Mouse (Mus musculus) brain, embryonic 18.5 days (tissue): ENCODE results near the gene Bcl6b.

ENCODE experiments used
- DNase-seq: peaks from one replicate; pipeline ENCODE4 v3.0.0-alpha.2; 2012; ENCODE audit warnings: low read depth, low spot score

Gene Bcl6b

DNA sequence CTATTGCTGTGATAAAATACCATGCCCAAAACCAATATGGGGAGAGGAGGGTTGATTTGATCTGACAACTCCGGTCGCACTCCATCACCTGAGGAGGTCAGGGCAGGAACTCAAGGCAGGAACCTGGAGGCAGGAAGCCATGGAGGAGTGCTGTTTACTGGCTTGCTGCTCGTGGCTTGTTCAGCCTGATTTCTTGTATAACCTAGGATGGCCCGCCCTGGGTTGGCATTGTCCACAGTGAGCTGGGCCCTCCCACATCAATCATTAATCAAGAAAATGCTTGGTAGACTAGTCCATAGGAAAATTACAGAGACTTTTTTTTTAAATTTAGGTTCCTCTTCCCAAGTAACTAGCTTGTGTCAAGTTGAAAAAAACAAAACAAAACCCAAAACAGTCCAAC, 55.1 kb downstream of the Bcl6b start:
- no peak for DNase-seq
